In genomic region chr11:80134744-80135143, GRCm38 (mm10) we compare ENCODE assay signal across 22 mouse cellular contexts. TPM values are rescaled to one million over a fixed set of nuclear protein-coding genes. Genes with fewer than 3 reads are reported as not detected.
DNase-seq lines count a peak whose midpoint lies in the region; ATAC-seq and TF ChIP-seq lines count a peak whose summit lies in the region.
"Had no signal": no experiment of that assay in that cellular context is flagged by ENCODE, and none has a peak within 500 bp of the region (broad histone marks: within the 10 kb centered on the region; RNA-seq: fewer than 3 reads in every experiment).

No protein-coding gene starts in this region.

- H3K4me3 ChIP-seq in forebrain, embryonic 14.5 days (ENCODE audit: low read depth, low read length), result no peak overlapping the region
- H3K4me3 ChIP-seq in forebrain, embryonic 11.5 days (ENCODE audit: low read depth, low read length), result no peak overlapping the region
- H3K4me3 ChIP-seq in layer of hippocampus, adult 2 months, result no peak overlapping the region
- H3K4me3 ChIP-seq: forebrain, embryonic 10.5 days; hindbrain, embryonic 12.5 days; hindbrain, embryonic 15.5 days had no signal

- 55% methylated on average over 4 of the region's 4 CpGs for WGBS in forebrain, embryonic 14.5 days
- 81% methylated on average over 4 of the region's 4 CpGs for WGBS in forebrain, embryonic 11.5 days

- no peaks in the 10 kb centered on the region for H3K4me1 ChIP-seq in forebrain, embryonic 14.5 days (ENCODE audit: control insufficient read depth, insufficient read depth, low read length)
- H3K4me1 ChIP-seq in forebrain, embryonic 11.5 days (replicated peaks; ENCODE audit: control insufficient read depth, insufficient read depth, low read length), result no peaks in the 10 kb centered on the region
- H3K4me1 ChIP-seq: forebrain, embryonic 10.5 days; hindbrain, embryonic 15.5 days had no signal

- no peak overlapping the region for H3K4me2 ChIP-seq in forebrain, embryonic 14.5 days (ENCODE audit: low read length)
- no peak overlapping the region for H3K4me2 ChIP-seq in forebrain, embryonic 11.5 days (ENCODE audit: low read depth, low read length, severe bottlenecking)
- H3K4me2 ChIP-seq: heart, embryonic 11.5 days; hindbrain, embryonic 12.5 days; hindbrain, embryonic 15.5 days had no signal

- no peaks in the 10 kb centered on the region for H3K27me3 ChIP-seq in forebrain, embryonic 14.5 days (replicated peaks; ENCODE audit: control insufficient read depth, insufficient read depth, low read length)
- no peaks in the 10 kb centered on the region for H3K27me3 ChIP-seq in forebrain, embryonic 11.5 days (ENCODE audit: control insufficient read depth, insufficient read depth, low read length)
- H3K27me3 ChIP-seq: hindbrain, embryonic 12.5 days; hindbrain, embryonic 15.5 days had no signal

- TF ChIP-seq POLR2A in brain, embryonic 14.5 days (IDR thresholded peaks at IDR 0.05; ENCODE audit: borderline replicate concordance, extremely low read depth, insufficient read depth, insufficient read length, poor library complexity, severe bottlenecking), result no peak

- no peak for TF ChIP-seq CTCF in layer of hippocampus, adult 2 months (conservative IDR thresholded peaks at IDR 0.05)
- TF ChIP-seq CTCF in brain, embryonic 14.5 days (IDR thresholded peaks at IDR 0.05; ENCODE audit: borderline replicate concordance, extremely low read depth, insufficient read depth, insufficient read length), result no peak

- no peak overlapping the region for H3K9ac ChIP-seq in forebrain, embryonic 14.5 days (ENCODE audit: low read length)
- H3K9ac ChIP-seq in forebrain, embryonic 11.5 days (ENCODE audit: low read length), result no peak overlapping the region
- H3K9ac ChIP-seq: hindbrain, embryonic 12.5 days; hindbrain, embryonic 15.5 days had no signal

- no peak overlapping the region for H3K27ac ChIP-seq in forebrain, embryonic 14.5 days (ENCODE audit: low read depth, low read length)
- no peak overlapping the region for H3K27ac ChIP-seq in forebrain, embryonic 11.5 days (ENCODE audit: low read depth, low read length)
- peak overlapping the region; percentile 23; the same call in 1 of the 2 replicates for H3K27ac ChIP-seq in layer of hippocampus, adult 2 months
- H3K27ac ChIP-seq: forebrain, embryonic 10.5 days; hindbrain, embryonic 12.5 days; hindbrain, embryonic 15.5 days had no signal

- peaks cover 52% of the 10 kb centered on the region for H3K36me3 ChIP-seq in forebrain, embryonic 14.5 days (ENCODE audit: control insufficient read depth, insufficient read depth, low read length)
- H3K36me3 ChIP-seq in forebrain, embryonic 11.5 days (ENCODE audit: control insufficient read depth, insufficient read depth, low read length), result peaks cover 5% of the 10 kb centered on the region; the same call in 1 of the 2 replicates

- no peaks in the 10 kb centered on the region for H3K9me3 ChIP-seq in forebrain, embryonic 14.5 days (replicated peaks; ENCODE audit: control insufficient read depth, low read length)
- H3K9me3 ChIP-seq in forebrain, embryonic 11.5 days (ENCODE audit: control insufficient read depth, low read length), result no peaks in the 10 kb centered on the region
- H3K9me3 ChIP-seq: forebrain, embryonic 10.5 days; hindbrain, embryonic 12.5 days; hindbrain, embryonic 15.5 days had no signal

- no peak for ATAC-seq in forebrain, embryonic 14.5 days
- no peak for ATAC-seq in forebrain, embryonic 11.5 days (replicated peaks; ENCODE audit: low FRiP score)
- ATAC-seq: activated CD4-positive, CD25-positive, alpha-beta regulatory T cell, adult 4 months; intestine, postnatal 0 days had no signal

- DNase-seq in forebrain, embryonic 14.5 days (ENCODE audit: low spot score), result peak; percentile 19
- DNase-seq in forebrain, embryonic 11.5 days (ENCODE audit: low spot score), result no peak
- DNase-seq in layer of hippocampus, adult 2 months (ENCODE audit: low spot score in 2 of 2), result peak in 1 of 2 experiments; percentile 29
- DNase-seq in layer of hippocampus, adult 9-11 months, result no peak
- DNase-seq in brain, embryonic 14.5 days (ENCODE audit: low read depth), result peak; percentile 20
- no peak for DNase-seq in gastrocnemius, postnatal 25 days
- no peak for DNase-seq in c-Kit-positive CD71-positive TER-119-positive erythroid progenitor cells, embryonic 14.5 days (ENCODE audit: low spot score)
- no peak for DNase-seq in left cerebral cortex, adult 11 months (ENCODE audit: low spot score)
- DNase-seq: adrenal gland, postnatal 10 days; adrenal gland, postnatal 36 days; cerebellum, adult 18-20 months; cerebellum, adult 9-10 months; cerebellum, postnatal 14 days; gastrocnemius, postnatal 10 days; heart, adult 11 months had no signal

RNA-seq across cellular contexts. Expression of gene Tefm, which starts 7.2 kb away (rescaled TPM):
- polyA plus RNA-seq in forebrain, embryonic 14.5 days (2014; fragmentation: Nextera tagmentation; extraction: Ambion mirVana), result 24.3 and 24.9 TPM in 2 replicates
- 31.8 and 32.1 TPM in 2 replicates for polyA plus RNA-seq in forebrain, embryonic 11.5 days (2014; fragmentation: Nextera tagmentation; extraction: Ambion mirVana)
- 10 to 100 TPM in 1 of 2 experiments, 1 to 10 TPM in 1; 8.8 to 10.9 TPM for total RNA-seq in layer of hippocampus, adult 2 months (2021)
- polyA plus RNA-seq in brain, embryonic 14.5 days (2012; rRNA removed), result 12.0 and 14.5 TPM in 2 replicates
- 10 to 100 TPM; 16.3 to 21.5 TPM for total RNA-seq in gastrocnemius, postnatal 25 days (2021)

RNA-seq across cellular contexts. Expression of gene Adap2, which starts 19.2 kb away (rescaled TPM):
- polyA plus RNA-seq in forebrain, embryonic 14.5 days (2014; fragmentation: Nextera tagmentation; extraction: Ambion mirVana), result 2.0 TPM in 2 replicates
- 0.24 and 0.68 TPM in 2 replicates for polyA plus RNA-seq in forebrain, embryonic 11.5 days (2014; fragmentation: Nextera tagmentation; extraction: Ambion mirVana)
- total RNA-seq in layer of hippocampus, adult 2 months (2021), result 1 to 10 TPM; 6.1 to 8.2 TPM
- polyA plus RNA-seq in brain, embryonic 14.5 days (2012; rRNA removed), result 1.2 and 3.1 TPM in 2 replicates
- 1 to 10 TPM; 5.0 to 6.0 TPM for total RNA-seq in gastrocnemius, postnatal 25 days (2021)
- total RNA-seq: hematopoietic stem cell, adult 5-6 weeks had no signal

RNA-seq across cellular contexts. Expression of gene Atad5, which starts 45.5 kb away (rescaled TPM):
- 8.8 and 9.0 TPM in 2 replicates for polyA plus RNA-seq in forebrain, embryonic 14.5 days (2014; fragmentation: Nextera tagmentation; extraction: Ambion mirVana)
- polyA plus RNA-seq in forebrain, embryonic 11.5 days (2014; fragmentation: Nextera tagmentation; extraction: Ambion mirVana), result 21.8 and 25.7 TPM in 2 replicates
- 1 to 10 TPM; 3.6 to 4.2 TPM for total RNA-seq in layer of hippocampus, adult 2 months (2021)
- polyA plus RNA-seq in brain, embryonic 14.5 days (2012; rRNA removed), result 9.4 and 10.8 TPM in 2 replicates
- under 1 TPM; 0.72 to 0.99 TPM for total RNA-seq in gastrocnemius, postnatal 25 days (2021)

RNA-seq across cellular contexts. Expression of gene Rnf135, which starts 48.9 kb away (rescaled TPM):
- polyA plus RNA-seq in forebrain, embryonic 14.5 days (2014; fragmentation: Nextera tagmentation; extraction: Ambion mirVana), result 2.4 and 2.6 TPM in 2 replicates
- 3.0 and 3.3 TPM in 2 replicates for polyA plus RNA-seq in forebrain, embryonic 11.5 days (2014; fragmentation: Nextera tagmentation; extraction: Ambion mirVana)
- total RNA-seq in layer of hippocampus, adult 2 months (2021), result 1 to 10 TPM; 4.1 to 4.9 TPM
- 2.0 and 2.1 TPM in 2 replicates for polyA plus RNA-seq in brain, embryonic 14.5 days (2012; rRNA removed)
- 1 to 10 TPM; 1.7 to 3.5 TPM for total RNA-seq in gastrocnemius, postnatal 25 days (2021)

RNA-seq across cellular contexts. Expression of gene Crlf3, which starts 54.0 kb away (rescaled TPM):
- polyA plus RNA-seq in forebrain, embryonic 14.5 days (2014; fragmentation: Nextera tagmentation; extraction: Ambion mirVana), result 17.6 and 18.7 TPM in 2 replicates
- 35.0 and 37.4 TPM in 2 replicates for polyA plus RNA-seq in forebrain, embryonic 11.5 days (2014; fragmentation: Nextera tagmentation; extraction: Ambion mirVana)
- total RNA-seq in layer of hippocampus, adult 2 months (2021), result 10 to 100 TPM; 25.7 to 26.2 TPM
- polyA plus RNA-seq in brain, embryonic 14.5 days (2012; rRNA removed), result 12.4 and 13.5 TPM in 2 replicates
- total RNA-seq in gastrocnemius, postnatal 25 days (2021), result 1 to 10 TPM; 6.6 to 7.7 TPM

Comparison
In these comparisons a context has a peak if more than half of its experiments do, and no peak if none do; other contexts are left out.
1. DNase-seq: peak in forebrain, embryonic 14.5 days (single experiment) and brain, embryonic 14.5 days (single experiment); none in forebrain, embryonic 11.5 days (single experiment), layer of hippocampus, adult 9-11 months (single experiment), gastrocnemius, postnatal 25 days (single experiment), c-Kit-positive CD71-positive TER-119-positive erythroid progenitor cells, embryonic 14.5 days (single experiment) and left cerebral cortex, adult 11 months (single experiment).